In the genomic region with DNA sequence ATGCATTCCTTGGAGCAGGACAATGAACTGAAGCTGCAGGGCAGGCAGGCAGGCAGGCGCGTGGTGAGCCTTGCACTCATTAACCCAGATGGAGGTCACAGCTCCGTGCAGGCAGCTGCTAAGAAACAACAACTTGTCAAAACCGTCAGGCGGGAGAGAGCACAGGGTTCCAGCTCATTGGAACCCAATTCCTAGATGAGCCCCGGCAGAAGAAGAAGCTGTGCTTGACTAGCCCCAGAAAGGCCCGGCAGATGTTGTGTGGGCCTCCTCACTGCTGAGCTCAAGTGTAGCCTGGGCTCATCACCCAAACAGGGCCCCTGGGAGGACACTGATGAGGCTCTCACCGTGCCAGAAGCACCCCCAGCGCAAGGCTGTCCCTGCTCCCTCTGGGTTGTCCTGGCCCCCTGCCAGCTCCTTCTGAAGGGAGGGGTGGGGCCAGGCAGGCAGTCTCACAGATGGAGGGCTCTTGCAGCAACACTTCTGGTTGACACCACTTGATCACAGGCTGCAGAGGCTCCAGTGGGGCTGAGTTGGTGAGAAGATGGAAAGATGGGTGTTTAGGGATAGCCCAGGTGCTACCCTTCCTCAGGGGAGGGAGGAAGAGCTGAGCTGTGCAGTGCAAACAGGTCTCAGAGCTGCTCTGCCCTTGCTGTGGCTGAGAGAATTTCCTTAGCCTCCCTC, we compare ENCODE assay signal across 9 mouse cellular contexts. TPM values are rescaled to one million over a fixed set of nuclear protein-coding genes. Genes with fewer than 3 reads are reported as not detected.
A peak's percentile ranks its signal among the peaks of the same experiment; 100 is the strongest.
DNase-seq lines count a peak whose midpoint lies in the region; ATAC-seq lines count a peak whose summit lies in the region.
"Had no signal": no experiment of that assay in that cellular context is flagged by ENCODE, and none has a peak within 500 bp of the region (broad histone marks: within the 10 kb centered on the region; RNA-seq: fewer than 3 reads in every experiment).

No protein-coding gene starts in this region.

- no peak for ATAC-seq in liver, embryonic 12.5 days
- peak; percentile 56; the same call in 1 of the 2 replicates for ATAC-seq in hindbrain, embryonic 15.5 days (ENCODE audit: low FRiP score, low read depth)
- peak; percentile 52; the same call in 1 of the 2 replicates for ATAC-seq in limb, embryonic 15.5 days (ENCODE audit: insufficient number of reproducible peaks, low FRiP score, low TSS enrichment, low read depth)
- ATAC-seq in erythroblast, adult 5-6 weeks (replicated peaks; ENCODE audit: low FRiP score, poor library complexity, severe bottlenecking): no peak

- H3K4me1 ChIP-seq in liver, embryonic 12.5 days: no peaks in the 10 kb centered on the region
- peaks cover 7% of the 10 kb centered on the region for H3K4me1 ChIP-seq in hindbrain, embryonic 15.5 days (replicated peaks)
- H3K4me1 ChIP-seq in limb, embryonic 15.5 days: peaks cover 9% of the 10 kb centered on the region

- no peak overlapping the region for H3K27ac ChIP-seq in liver, embryonic 12.5 days
- no peak overlapping the region for H3K27ac ChIP-seq in hindbrain, embryonic 15.5 days (replicated peaks)
- H3K27ac ChIP-seq in limb, embryonic 15.5 days: peak overlapping the region; percentile 43; the same call in 1 of the 2 replicates

- 32% methylated on average over 9 of the region's 9 CpGs for WGBS in liver, embryonic 12.5 days (ENCODE audit: insufficient replicate concordance)
- WGBS in hindbrain, embryonic 15.5 days: 9% methylated on average over 9 of the region's 9 CpGs
- WGBS in limb, embryonic 15.5 days: 16% methylated on average over 9 of the region's 9 CpGs

- no peak overlapping the region for H3K9ac ChIP-seq in liver, embryonic 12.5 days
- H3K9ac ChIP-seq in hindbrain, embryonic 15.5 days: no peak overlapping the region
- no peak overlapping the region for H3K9ac ChIP-seq in limb, embryonic 15.5 days

- DNase-seq in liver: peak; percentile 45
- peak; percentile 49 for DNase-seq in brain, adult 2 months (ENCODE audit: low read depth, low spot score)
- peak; percentile 20 for DNase-seq in forelimb bud, embryonic 11.5 days (ENCODE audit: low read depth, low spot score)
- DNase-seq in retina, postnatal 1 day: peak; percentile 89

- H3K36me3 ChIP-seq in liver, embryonic 12.5 days: no peaks in the 10 kb centered on the region
- no peaks in the 10 kb centered on the region for H3K36me3 ChIP-seq in hindbrain, embryonic 15.5 days
- no peaks in the 10 kb centered on the region for H3K36me3 ChIP-seq in limb, embryonic 15.5 days

- no peak overlapping the region for H3K4me2 ChIP-seq in liver, embryonic 12.5 days
- H3K4me2 ChIP-seq in hindbrain, embryonic 15.5 days: no peak overlapping the region
- H3K4me2 ChIP-seq in limb, embryonic 15.5 days: no peak overlapping the region

- no peaks in the 10 kb centered on the region for H3K9me3 ChIP-seq in liver, embryonic 12.5 days (replicated peaks)
- H3K9me3 ChIP-seq in hindbrain, embryonic 15.5 days: no peaks in the 10 kb centered on the region
- no peaks in the 10 kb centered on the region for H3K9me3 ChIP-seq in limb, embryonic 15.5 days

- H3K27me3 ChIP-seq in liver, embryonic 12.5 days (replicated peaks): no peaks in the 10 kb centered on the region
- no peaks in the 10 kb centered on the region for H3K27me3 ChIP-seq in hindbrain, embryonic 15.5 days
- no peaks in the 10 kb centered on the region for H3K27me3 ChIP-seq in limb, embryonic 15.5 days

- H3K4me3 ChIP-seq in liver, embryonic 12.5 days: no peak overlapping the region
- H3K4me3 ChIP-seq in hindbrain, embryonic 15.5 days: no peak overlapping the region
- no peak overlapping the region for H3K4me3 ChIP-seq in limb, embryonic 15.5 days

RNA-seq across cellular contexts. Expression of a gene that starts 58.8 kb away (rescaled TPM):
- polyA plus RNA-seq in liver, embryonic 12.5 days (2016; fragmentation: Nextera tagmentation; extraction: Ambion mirVana): 2.5 and 3.2 TPM in 2 replicates
- 10.4 and 10.6 TPM in 2 replicates for polyA plus RNA-seq in hindbrain, embryonic 15.5 days (2015; fragmentation: Nextera tagmentation; extraction: Ambion mirVana)
- polyA plus RNA-seq in limb, embryonic 15.5 days (2015; fragmentation: Nextera tagmentation; extraction: Ambion mirVana): 8.2 and 8.3 TPM in 2 replicates
- 2.5 and 4.0 TPM in 2 replicates for total RNA-seq in erythroblast, adult 5-6 weeks (2015; ENCODE audit: low replicate concordance)
- 1.8 and 4.1 TPM in 2 replicates for total RNA-seq in erythroblast, adult 5-6 weeks (2017; ENCODE audit: low replicate concordance)
- total RNA-seq: MEL had no signal

Comparison
In these comparisons a context has a peak if more than half of its experiments do, and no peak if none do; other contexts are left out.
1. DNase-seq: peak in every context shown above with its lines; median percentile 89 in retina, postnatal 1 day; 49 in brain, adult 2 months; 45 in liver; 20 in forelimb bud, embryonic 11.5 days.
2. ATAC-seq: peak in hindbrain, embryonic 15.5 days (single experiment) and limb, embryonic 15.5 days (single experiment); none in liver, embryonic 12.5 days (single experiment) and erythroblast, adult 5-6 weeks (single experiment).